Mouse (Mus musculus): ENCODE measurements around the gene Hp. TPM values are rescaled to one million over a fixed set of nuclear protein-coding genes. Genes with fewer than 3 reads are reported as not detected.

Hp gene
- polyA plus RNA-seq, 1 experiment = 0.31 TPM

- Histone ChIP-seq H3K4me1 (ENCODE audit: control insufficient read depth, insufficient read depth, low read length) (no peaks in the 10 kb centered on the region), H3K4me3 (ENCODE audit: insufficient read depth, low read length) (no peak overlapping the region), H3K27ac (ENCODE audit: insufficient read depth, low read length) (no peak overlapping the region)
- TF ChIP-seq POLR2A (IDR thresholded peaks at IDR 0.05; ENCODE audit: extremely low read depth, insufficient read depth, low read length) = no peak
Observed at GRCm38 (mm10) chr8:109593117-109593788, 14.3 kb upstream of the Hp start.

- H3K27ac ChIP-seq (ENCODE audit: insufficient read depth, low read length) = no peak overlapping the region
- no peak overlapping the region for H3K4me3 ChIP-seq (ENCODE audit: insufficient read depth, low read length)
- TF ChIP-seq POLR2A (IDR thresholded peaks at IDR 0.05; ENCODE audit: extremely low read depth, insufficient read depth, low read length) (no peak), CTCF (IDR thresholded peaks at IDR 0.05; ENCODE audit: extremely low read depth, insufficient read depth, low read length) (no peak)
Observed at GRCm38 (mm10) chr8:109592164-109592563, 13.2 kb upstream of the Hp start.

GRCm38 (mm10) chr8:109591367-109591766, 12.4 kb upstream of the Hp start:
- TF ChIP-seq POLR2A (IDR thresholded peaks at IDR 0.05; ENCODE audit: extremely low read depth, insufficient read depth, low read length) (no peak), CTCF (IDR thresholded peaks at IDR 0.05; ENCODE audit: extremely low read depth, insufficient read depth, low read length) (no peak)
- H3K4me1 ChIP-seq (ENCODE audit: control insufficient read depth, insufficient read depth, low read length) = no peaks in the 10 kb centered on the region

More at GRCm38 (mm10) chr8:109592164-109592563, 13.2 kb upstream of the Hp start:
- H3K4me1 ChIP-seq (ENCODE audit: control insufficient read depth, insufficient read depth, low read length) = no peaks in the 10 kb centered on the region

GRCm38 (mm10) chr8:109590901-109591300, 11.9 kb upstream of the Hp start:
- H3K4me1 ChIP-seq (ENCODE audit: control insufficient read depth, insufficient read depth, low read length) = no peaks in the 10 kb centered on the region
- no peak for TF ChIP-seq CTCF (IDR thresholded peaks at IDR 0.05; ENCODE audit: extremely low read depth, insufficient read depth, low read length)
- TF ChIP-seq POLR2A (IDR thresholded peaks at IDR 0.05; ENCODE audit: extremely low read depth, insufficient read depth, low read length) = no peak
- no peak overlapping the region for H3K4me3 ChIP-seq (ENCODE audit: insufficient read depth, low read length)
- H3K27ac ChIP-seq (ENCODE audit: insufficient read depth, low read length) = no peak overlapping the region

More at GRCm38 (mm10) chr8:109591367-109591766, 12.4 kb upstream of the Hp start:
- H3K27ac ChIP-seq (ENCODE audit: insufficient read depth, low read length) = no peak overlapping the region
- H3K4me3 ChIP-seq (ENCODE audit: insufficient read depth, low read length) = no peak overlapping the region

- H3K27ac ChIP-seq (ENCODE audit: insufficient read depth, low read length) = no peak overlapping the region
- no peak overlapping the region for H3K4me3 ChIP-seq (ENCODE audit: insufficient read depth, low read length)
- TF ChIP-seq CTCF (IDR thresholded peaks at IDR 0.05; ENCODE audit: extremely low read depth, insufficient read depth, low read length) (no peak), POLR2A (IDR thresholded peaks at IDR 0.05; ENCODE audit: extremely low read depth, insufficient read depth, low read length) (no peak)
- H3K4me1 ChIP-seq (ENCODE audit: control insufficient read depth, insufficient read depth, low read length) = no peaks in the 10 kb centered on the region
Observed at GRCm38 (mm10) chr8:109586972-109587504, 8.1 kb upstream of the Hp start.

- Histone ChIP-seq H3K4me3 (ENCODE audit: insufficient read depth, low read length) (no peak overlapping the region), H3K27ac (ENCODE audit: insufficient read depth, low read length) (no peak overlapping the region), H3K4me1 (ENCODE audit: control insufficient read depth, insufficient read depth, low read length) (no peaks in the 10 kb centered on the region)
- TF ChIP-seq POLR2A (IDR thresholded peaks at IDR 0.05; ENCODE audit: extremely low read depth, insufficient read depth, low read length) (no peak), CTCF (IDR thresholded peaks at IDR 0.05; ENCODE audit: extremely low read depth, insufficient read depth, low read length) (no peak)
Observed at GRCm38 (mm10) chr8:109585652-109586051, 6.7 kb upstream of the Hp start.

- no peak for TF ChIP-seq POLR2A (IDR thresholded peaks at IDR 0.05; ENCODE audit: extremely low read depth, insufficient read depth, low read length)
- Histone ChIP-seq H3K4me1 (ENCODE audit: control insufficient read depth, insufficient read depth, low read length) (no peaks in the 10 kb centered on the region), H3K27ac (ENCODE audit: insufficient read depth, low read length) (no peak overlapping the region), H3K4me3 (ENCODE audit: insufficient read depth, low read length) (no peak overlapping the region)
Observed at GRCm38 (mm10) chr8:109584830-109585229, 5.9 kb upstream of the Hp start.

GRCm38 (mm10) chr8:109584293-109584692, 5.3 kb upstream of the Hp start:
- H3K4me1 ChIP-seq (ENCODE audit: control insufficient read depth, insufficient read depth, low read length) = no peaks in the 10 kb centered on the region
- no peak overlapping the region for H3K4me3 ChIP-seq (ENCODE audit: insufficient read depth, low read length)
- no peak overlapping the region for H3K27ac ChIP-seq (ENCODE audit: insufficient read depth, low read length)
- TF ChIP-seq POLR2A (IDR thresholded peaks at IDR 0.05; ENCODE audit: extremely low read depth, insufficient read depth, low read length) = no peak
- no peak for TF ChIP-seq CTCF (IDR thresholded peaks at IDR 0.05; ENCODE audit: extremely low read depth, insufficient read depth, low read length)

GRCm38 (mm10) chr8:109576311-109576710, 2.7 kb downstream of the Hp start:
- no peaks in the 10 kb centered on the region for H3K4me1 ChIP-seq (ENCODE audit: control insufficient read depth, insufficient read depth, low read length)
- no peak overlapping the region for H3K27ac ChIP-seq (ENCODE audit: insufficient read depth, low read length)
- no peak overlapping the region for H3K4me3 ChIP-seq (ENCODE audit: insufficient read depth, low read length)
- TF ChIP-seq POLR2A (IDR thresholded peaks at IDR 0.05; ENCODE audit: extremely low read depth, insufficient read depth, low read length) = no peak
- TF ChIP-seq CTCF (IDR thresholded peaks at IDR 0.05; ENCODE audit: extremely low read depth, insufficient read depth, low read length) = no peak

GRCm38 (mm10) chr8:109571139-109571538, 7.8 kb downstream of the Hp start:
- H3K4me3 ChIP-seq (ENCODE audit: insufficient read depth, low read length) = no peak overlapping the region

More at GRCm38 (mm10) chr8:109571139-109571538, 7.8 kb downstream of the Hp start:
- H3K27ac ChIP-seq (ENCODE audit: insufficient read depth, low read length) = no peak overlapping the region
- H3K4me1 ChIP-seq (ENCODE audit: control insufficient read depth, insufficient read depth, low read length) = no peaks in the 10 kb centered on the region
- TF ChIP-seq POLR2A (IDR thresholded peaks at IDR 0.05; ENCODE audit: extremely low read depth, insufficient read depth, low read length) = no peak
- TF ChIP-seq CTCF (IDR thresholded peaks at IDR 0.05; ENCODE audit: extremely low read depth, insufficient read depth, low read length) = no peak
